In genomic region chr11:6524165-6524879, GRCm38 (mm10) we compare ENCODE assay signal across 30 mouse cellular contexts. TPM values are rescaled to one million over a fixed set of nuclear protein-coding genes. Genes with fewer than 3 reads are reported as not detected.
DNase-seq lines count a peak whose midpoint lies in the region; ATAC-seq and TF ChIP-seq lines count a peak whose summit lies in the region.
"Had no signal": no experiment of that assay in that cellular context is flagged by ENCODE, and none has a peak within 500 bp of the region (broad histone marks: within the 10 kb centered on the region; RNA-seq: fewer than 3 reads in every experiment).

No protein-coding gene starts in this region.

- no peak for TF ChIP-seq RAD21 in MEL (IDR thresholded peaks at IDR 0.05; ENCODE audit: low read depth, low read length)

- peak in 1 of 2 experiments; percentile 7; a peak in 1 of 4 replicates for TF ChIP-seq EP300 in MEL (IDR thresholded peaks at IDR 0.05; ENCODE audit: low read depth in 1 of 2, low read length in 2 of 2)
- TF ChIP-seq EP300 in liver, postnatal 0 days (IDR thresholded peaks at IDR 0.05; ENCODE audit: low read depth), result no peak

- TF ChIP-seq CTCF in MEL (IDR thresholded peaks at IDR 0.05 in 2 of 3, conservative IDR thresholded peaks at IDR 0.05 in 1 of 3; ENCODE audit: control insufficient read depth in 1 of 3, insufficient read depth in 1 of 3, low read depth in 2 of 3, low read length in 3 of 3, poor library complexity in 1 of 3, severe bottlenecking in 1 of 3), result no peak
- TF ChIP-seq CTCF in liver, postnatal 0 days (IDR thresholded peaks at IDR 0.05; ENCODE audit: low read depth), result no peak

- H3K79me2 ChIP-seq in MEL (ENCODE audit: control insufficient read depth, insufficient read depth, low read length, poor library complexity), result peaks cover 27% of the 10 kb centered on the region

- peaks cover 51% of the 10 kb centered on the region for H3K4me1 ChIP-seq in liver, embryonic 12.5 days
- H3K4me1 ChIP-seq in liver, embryonic 11.5 days (replicated peaks; ENCODE audit: control insufficient read depth, insufficient read depth, low read length), result peaks cover 8% of the 10 kb centered on the region
- peaks cover 7 to 25% of the 10 kb centered on the region in 2 experiments; a peak in 3 of 4 replicates for H3K4me1 ChIP-seq in MEL (ENCODE audit: control insufficient read depth in 1 of 2, insufficient read depth in 2 of 2, low read length in 2 of 2)
- 0 out of 2 replicates have a peak, but pooled peaks cover 11% of the 10 kb centered on the region for H3K4me1 ChIP-seq in liver, postnatal 0 days (ENCODE audit: insufficient read depth)
- H3K4me1 ChIP-seq: stomach, embryonic 15.5 days had no signal

- H3K27ac ChIP-seq in liver, embryonic 12.5 days, result peak overlapping the region; percentile 17; the same call in 1 of the 2 replicates
- no peak overlapping the region; the same call in 1 of the 2 replicates for H3K27ac ChIP-seq in liver, embryonic 11.5 days (ENCODE audit: low read depth, low read length)
- H3K27ac ChIP-seq in MEL (ENCODE audit: control insufficient read depth, low read depth, low read length), result peak overlapping the region; percentile 8; the same call in 1 of the 2 replicates
- no peak overlapping the region for H3K27ac ChIP-seq in liver, postnatal 0 days (ENCODE audit: low read depth)
- H3K27ac ChIP-seq: embryonic facial prominence, embryonic 13.5 days; forebrain, embryonic 15.5 days; hindbrain, embryonic 10.5 days; layer of hippocampus, adult 2 months; limb, embryonic 13.5 days; neural tube, embryonic 15.5 days; stomach, embryonic 15.5 days had no signal

- peak in 1 of 2 experiments; percentile 3; a peak in 2 of 4 replicates for TF ChIP-seq POLR2A in MEL (IDR thresholded peaks at IDR 0.05; ENCODE audit: control insufficient read depth in 1 of 2, insufficient read depth in 1 of 2, low read depth in 1 of 2, low read length in 2 of 2, poor library complexity in 1 of 2)

- peaks cover 40% of the 10 kb centered on the region for H3K36me3 ChIP-seq in liver, embryonic 12.5 days
- H3K36me3 ChIP-seq in liver, embryonic 11.5 days (ENCODE audit: control insufficient read depth, insufficient read depth, low read length), result peaks cover 25% of the 10 kb centered on the region
- H3K36me3 ChIP-seq in MEL (ENCODE audit: control insufficient read depth in 1 of 2, insufficient read depth in 2 of 2, low read length in 2 of 2), result peaks cover 22 to 24% of the 10 kb centered on the region in 2 experiments
- H3K36me3 ChIP-seq in liver, postnatal 0 days (replicated peaks; ENCODE audit: insufficient read depth, low read length), result peaks cover 20% of the 10 kb centered on the region

- H3K9me3 ChIP-seq in liver, embryonic 12.5 days (replicated peaks), result no peaks in the 10 kb centered on the region
- no peaks in the 10 kb centered on the region for H3K9me3 ChIP-seq in liver, embryonic 11.5 days (ENCODE audit: control insufficient read depth, low read length)
- H3K9me3 ChIP-seq in MEL (replicated peaks; ENCODE audit: insufficient read depth, low read length), result no peaks in the 10 kb centered on the region
- no peaks in the 10 kb centered on the region for H3K9me3 ChIP-seq in liver, postnatal 0 days (ENCODE audit: low read length)
- H3K9me3 ChIP-seq: embryonic facial prominence, embryonic 13.5 days; forebrain, embryonic 15.5 days; G1E; heart, embryonic 12.5 days; hindbrain, embryonic 10.5 days; limb, embryonic 13.5 days; neural tube, embryonic 15.5 days; stomach, embryonic 15.5 days had no signal

- ATAC-seq in liver, embryonic 12.5 days, result no peak
- ATAC-seq in liver, embryonic 11.5 days (replicated peaks; ENCODE audit: low FRiP score), result no peak
- ATAC-seq in liver, postnatal 0 days, result no peak
- ATAC-seq: forebrain, embryonic 15.5 days; hindbrain, embryonic 16.5 days; intestine, postnatal 0 days had no signal

- H3K4me3 ChIP-seq in liver, embryonic 12.5 days, result no peak overlapping the region
- H3K4me3 ChIP-seq in liver, embryonic 11.5 days (ENCODE audit: low read depth, low read length), result no peak overlapping the region
- no peak overlapping the region for H3K4me3 ChIP-seq in MEL (ENCODE audit: control insufficient read depth in 1 of 2, insufficient read depth in 1 of 2, low read depth in 2 of 2, low read length in 2 of 2)
- no peak overlapping the region for H3K4me3 ChIP-seq in liver, postnatal 0 days (ENCODE audit: low read depth, low read length)
- H3K4me3 ChIP-seq: embryonic facial prominence, embryonic 13.5 days; forebrain, embryonic 15.5 days; heart, embryonic 12.5 days; hindbrain, embryonic 10.5 days; layer of hippocampus, adult 2 months; limb, embryonic 13.5 days; neural tube, embryonic 15.5 days; stomach, embryonic 15.5 days had no signal

- no peak overlapping the region for H3K4me2 ChIP-seq in liver, embryonic 12.5 days
- H3K4me2 ChIP-seq in liver, embryonic 11.5 days, result no peak overlapping the region; the same call in 1 of the 2 replicates
- no peak overlapping the region for H3K4me2 ChIP-seq in liver, postnatal 0 days (ENCODE audit: low read depth, low read length)
- H3K4me2 ChIP-seq: embryonic facial prominence, embryonic 13.5 days; forebrain, embryonic 15.5 days; heart, embryonic 12.5 days; limb, embryonic 13.5 days; neural tube, embryonic 15.5 days; stomach, embryonic 15.5 days had no signal

- no peak for DNase-seq in liver, embryonic 11.5 days (ENCODE audit: low spot score)
- DNase-seq in A20 (ENCODE audit: low read depth, low spot score) (peak; percentile 63), MEL (ENCODE audit: low read depth, low spot score) (peak; percentile 76)
- DNase-seq in liver, postnatal 0 days, result peak; percentile 15
- DNase-seq in cerebellum, adult 11 months, result no peak
- no peak for DNase-seq in layer of hippocampus, adult 9-10 months (ENCODE audit: low spot score)
- no peak for DNase-seq in adrenal gland, postnatal 4 days (ENCODE audit: low spot score in 2 of 2)
- DNase-seq: adrenal gland, postnatal 14 days; cerebellum, adult 9-11 months; gastrocnemius, postnatal 14 days; heart, adult 18-20 months; heart, postnatal 10 days; kidney, postnatal 25 days; layer of hippocampus, postnatal 36 days; lung, adult 18-20 months; lung, postnatal 10 days; midbrain, embryonic 14.5 days; thymus, postnatal 4 days had no signal

- WGBS in liver, embryonic 12.5 days (ENCODE audit: insufficient replicate concordance), result 73% methylated on average over 8 of the region's 8 CpGs
- 80% methylated on average over 8 of the region's 8 CpGs for WGBS in liver, embryonic 11.5 days
- 83% methylated on average over 8 of the region's 8 CpGs for WGBS in liver, postnatal 0 days (ENCODE audit: insufficient replicate concordance)

- H3K9ac ChIP-seq in liver, embryonic 12.5 days, result no peak overlapping the region
- no peak overlapping the region for H3K9ac ChIP-seq in liver, embryonic 11.5 days (ENCODE audit: low read depth, low read length)
- H3K9ac ChIP-seq in MEL (ENCODE audit: control insufficient read depth, low read depth, low read length, poor library complexity, severe bottlenecking), result no peak overlapping the region
- no peak overlapping the region for H3K9ac ChIP-seq in liver, postnatal 0 days (replicated peaks)
- H3K9ac ChIP-seq: embryonic facial prominence, embryonic 13.5 days; forebrain, embryonic 15.5 days; heart, embryonic 12.5 days; limb, embryonic 13.5 days; neural tube, embryonic 15.5 days; stomach, embryonic 15.5 days had no signal

- H3K27me3 ChIP-seq in liver, embryonic 12.5 days (replicated peaks), result no peaks in the 10 kb centered on the region
- no peaks in the 10 kb centered on the region for H3K27me3 ChIP-seq in liver, embryonic 11.5 days (replicated peaks; ENCODE audit: control insufficient read depth, insufficient read depth, low read length)
- no peaks in the 10 kb centered on the region for H3K27me3 ChIP-seq in MEL (ENCODE audit: control insufficient read depth in 1 of 2, insufficient read depth in 2 of 2, low read length in 2 of 2)
- H3K27me3 ChIP-seq in liver, postnatal 0 days (ENCODE audit: insufficient read depth, low read length), result no peaks in the 10 kb centered on the region
- H3K27me3 ChIP-seq: embryonic facial prominence, embryonic 13.5 days; forebrain, embryonic 15.5 days; heart, embryonic 12.5 days; limb, embryonic 13.5 days; neural tube, embryonic 15.5 days; stomach, embryonic 15.5 days had no signal

TF ChIP-seq in MEL, 35 proteins besides CTCF, POLR2A, EP300 and RAD21 (continues in another document):
- TF ChIP-seq GATA1 (IDR thresholded peaks at IDR 0.05; ENCODE audit: low read depth, low read length) (no peak), POLR2AphosphoS2 (IDR thresholded peaks at IDR 0.05; ENCODE audit: low read length) (peak; percentile 73), ZC3H11A (IDR thresholded peaks at IDR 0.05; ENCODE audit: low read depth, low read length) (no peak), RCOR1 (IDR thresholded peaks at IDR 0.05; ENCODE audit: low read depth, low read length) (peak; percentile 37; the same call in 1 of the 2 replicates), TBP (IDR thresholded peaks at IDR 0.05; ENCODE audit: low read depth, low read length) (peak; percentile 75)

RNA-seq across cellular contexts. Expression of gene Myo1g, which starts 3.6 kb away (rescaled TPM):
- polyA plus RNA-seq in liver, embryonic 12.5 days (2016; fragmentation: Nextera tagmentation; extraction: Ambion mirVana), result 5.8 and 6.2 TPM in 2 replicates
- 5.6 and 6.0 TPM in 2 replicates for polyA plus RNA-seq in liver, embryonic 11.5 days (2014; fragmentation: Nextera tagmentation; extraction: Ambion mirVana)
- total RNA-seq in MEL (2012; rRNA removed), result 19.4 and 22.8 TPM in 2 replicates
- 10 to 100 TPM in 1 of 2 experiments, not detected in 1; 33.3 TPM for polyA plus RNA-seq in MEL (2012; ENCODE audit: insufficient read depth in 1 of 2, insufficient read length in 2 of 2, low read depth in 1 of 2, low replicate concordance in 2 of 2, missing spikeins in 1 of 2)
- 8.2 and 9.4 TPM in 2 replicates for polyA plus RNA-seq in liver, postnatal 0 days (2015; fragmentation: Nextera tagmentation; extraction: Ambion mirVana)
- 1 to 10 TPM; 3.1 to 4.8 TPM for total RNA-seq in adrenal gland, postnatal 4 days (2021)

RNA-seq across cellular contexts. Expression of gene Ccm2, which starts 22.4 kb away (rescaled TPM):
- polyA plus RNA-seq in liver, embryonic 12.5 days (2016; fragmentation: Nextera tagmentation; extraction: Ambion mirVana), result 57.9 and 60.0 TPM in 2 replicates
- polyA plus RNA-seq in liver, embryonic 11.5 days (2014; fragmentation: Nextera tagmentation; extraction: Ambion mirVana), result 74.5 and 82.1 TPM in 2 replicates
- total RNA-seq in MEL (2012; rRNA removed), result 65.2 and 66.4 TPM in 2 replicates
- polyA plus RNA-seq in MEL (2012; ENCODE audit: insufficient read depth in 1 of 2, insufficient read length in 2 of 2, low read depth in 1 of 2, low replicate concordance in 2 of 2, missing spikeins in 1 of 2), result 10 to 100 TPM in 1 of 2 experiments, not detected in 1; 49.2 TPM
- polyA plus RNA-seq in liver, postnatal 0 days (2015; fragmentation: Nextera tagmentation; extraction: Ambion mirVana), result 33.9 and 34.9 TPM in 2 replicates
- total RNA-seq in adrenal gland, postnatal 4 days (2021), result 10 to 100 TPM; 40.1 to 40.9 TPM

RNA-seq across cellular contexts. Expression of gene Purb, which starts 48.6 kb away (rescaled TPM):
- 11.2 and 11.6 TPM in 2 replicates for polyA plus RNA-seq in liver, embryonic 12.5 days (2016; fragmentation: Nextera tagmentation; extraction: Ambion mirVana)
- polyA plus RNA-seq in liver, embryonic 11.5 days (2014; fragmentation: Nextera tagmentation; extraction: Ambion mirVana), result 13.2 and 13.7 TPM in 2 replicates
- total RNA-seq in MEL (2012; rRNA removed), result 29.3 and 33.9 TPM in 2 replicates
- polyA plus RNA-seq in MEL (2012; ENCODE audit: insufficient read depth in 1 of 2, insufficient read length in 2 of 2, low read depth in 1 of 2, low replicate concordance in 2 of 2, missing spikeins in 1 of 2), result 10 to 100 TPM; 23.1 to 32.7 TPM
- 5.6 and 6.1 TPM in 2 replicates for polyA plus RNA-seq in liver, postnatal 0 days (2015; fragmentation: Nextera tagmentation; extraction: Ambion mirVana)
- 10 to 100 TPM; 72.9 to 77.4 TPM for total RNA-seq in adrenal gland, postnatal 4 days (2021)

Comparison
In these comparisons a context has a peak if more than half of its experiments do, and no peak if none do; other contexts are left out.
1. H3K27ac ChIP-seq: peak in liver, embryonic 12.5 days (single experiment) and MEL (single experiment); none in liver, embryonic 11.5 days (single experiment) and liver, postnatal 0 days (single experiment).
2. DNase-seq: peak in A20 (single experiment), MEL (single experiment) and liver, postnatal 0 days (single experiment); none in liver, embryonic 11.5 days (single experiment), cerebellum, adult 11 months (single experiment), layer of hippocampus, adult 9-10 months (single experiment) and adrenal gland, postnatal 4 days (0 of 2).